Mouse (Mus musculus): ENCODE results near the gene Bod1l. TPM values are rescaled to one million over a fixed set of nuclear protein-coding genes. Genes with fewer than 3 reads are reported as not detected.

Gene Bod1l
- polyA plus RNA-seq, 1 experiment: 4.7 TPM

DNA sequence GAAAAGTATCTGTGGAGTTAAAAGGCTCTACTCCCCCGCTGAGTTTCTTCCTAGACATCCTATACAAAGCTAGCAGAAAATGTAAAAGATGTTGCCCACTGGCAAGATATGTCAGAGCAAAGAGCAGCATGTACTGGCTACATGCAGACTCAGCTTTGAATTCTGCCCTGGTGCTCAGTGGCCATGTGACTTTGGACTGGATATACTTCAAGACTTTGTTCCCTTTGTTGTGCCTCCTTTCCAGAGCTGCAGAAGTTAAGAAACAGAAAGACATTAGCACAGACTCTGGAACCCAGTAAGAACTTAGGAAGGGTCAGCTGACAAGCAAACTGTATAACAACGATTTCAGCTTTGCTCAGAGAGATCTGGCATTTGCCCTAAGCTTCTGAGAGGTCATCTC is 14.0 kb downstream of the Bod1l start:
- Histone ChIP-seq H3K27ac (ENCODE audit: control insufficient read depth, insufficient read depth, low read depth, low read length) (no peak overlapping the region), H3K36me3 (ENCODE audit: control insufficient read depth, insufficient read depth, low read length) (peaks cover 3% of the 10 kb centered on the region; the same call in 1 of the 2 replicates)
- TF ChIP-seq CTCF (IDR thresholded peaks at IDR 0.05; ENCODE audit: control insufficient read depth, insufficient read depth, insufficient replicate concordance, low read depth, low read length) (no peak), POLR2A (IDR thresholded peaks at IDR 0.05; ENCODE audit: control insufficient read depth, low read depth, low read length) (no peak)

GRCm38 (mm10) chr5:41821158-41821557 is 23.0 kb downstream of the Bod1l start:
- Histone ChIP-seq H3K27me3 (ENCODE audit: control insufficient read depth, insufficient read depth, low read length) (no peaks in the 10 kb centered on the region), H3K27ac (ENCODE audit: control insufficient read depth, insufficient read depth, low read depth, low read length) (no peak overlapping the region), H3K36me3 (ENCODE audit: control insufficient read depth, insufficient read depth, low read length) (peaks cover 3% of the 10 kb centered on the region; the same call in 1 of the 2 replicates), H3K4me1 (ENCODE audit: control insufficient read depth, insufficient read depth, low read length) (no peaks in the 10 kb centered on the region), H3K4me3 (ENCODE audit: control insufficient read depth, low read depth, low read length) (no peak overlapping the region)
- TF ChIP-seq POLR2A (IDR thresholded peaks at IDR 0.05; ENCODE audit: control insufficient read depth, low read depth, low read length) (no peak), CTCF (IDR thresholded peaks at IDR 0.05; ENCODE audit: control insufficient read depth, insufficient read depth, insufficient replicate concordance, low read depth, low read length) (no peak)

More for the DNA sequence above, 14.0 kb downstream of the Bod1l start:
- Histone ChIP-seq H3K4me1 (ENCODE audit: control insufficient read depth, insufficient read depth, low read length) (no peaks in the 10 kb centered on the region), H3K27me3 (ENCODE audit: control insufficient read depth, insufficient read depth, low read length) (no peaks in the 10 kb centered on the region), H3K4me3 (ENCODE audit: control insufficient read depth, low read depth, low read length) (no peak overlapping the region)

DNA sequence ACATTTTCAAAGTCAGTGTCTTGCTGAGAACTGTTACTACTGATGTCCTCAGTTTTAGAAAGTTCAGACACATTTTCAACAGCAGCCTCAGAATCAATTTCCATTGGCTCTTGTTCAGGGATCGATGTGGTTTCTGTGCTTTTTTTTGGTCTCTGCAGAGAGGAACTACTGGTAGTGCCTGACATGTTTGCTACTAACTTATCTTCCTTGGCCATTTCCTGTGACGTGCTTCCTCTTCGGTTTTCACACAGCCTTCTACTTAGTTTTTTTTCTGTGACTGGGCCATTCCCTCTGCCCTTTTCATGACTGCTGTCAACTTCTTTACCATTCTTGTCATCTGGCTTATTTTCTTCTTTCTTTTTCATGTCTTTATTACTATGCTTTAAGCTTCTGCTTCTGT is 23.6 kb downstream of the Bod1l start:
- no peak overlapping the region for H3K27ac ChIP-seq (ENCODE audit: control insufficient read depth, insufficient read depth, low read depth, low read length)
- no peaks in the 10 kb centered on the region for H3K4me1 ChIP-seq (ENCODE audit: control insufficient read depth, insufficient read depth, low read length)
- peaks cover 3% of the 10 kb centered on the region; the same call in 1 of the 2 replicates for H3K36me3 ChIP-seq (ENCODE audit: control insufficient read depth, insufficient read depth, low read length)

GRCm38 (mm10) chr5:41812516-41812915 is 31.6 kb downstream of the Bod1l start:
- H3K4me1 ChIP-seq (ENCODE audit: control insufficient read depth, insufficient read depth, low read length): no peaks in the 10 kb centered on the region
- no peak overlapping the region for H3K4me3 ChIP-seq (ENCODE audit: control insufficient read depth, low read depth, low read length)
- H3K27me3 ChIP-seq (ENCODE audit: control insufficient read depth, insufficient read depth, low read length): no peaks in the 10 kb centered on the region
- H3K27ac ChIP-seq (ENCODE audit: control insufficient read depth, insufficient read depth, low read depth, low read length): no peak overlapping the region
- TF ChIP-seq CTCF (IDR thresholded peaks at IDR 0.05; ENCODE audit: control insufficient read depth, insufficient read depth, insufficient replicate concordance, low read depth, low read length) (no peak), POLR2A (IDR thresholded peaks at IDR 0.05; ENCODE audit: control insufficient read depth, low read depth, low read length) (no peak)
- peaks cover 2% of the 10 kb centered on the region; the same call in 1 of the 2 replicates for H3K36me3 ChIP-seq (ENCODE audit: control insufficient read depth, insufficient read depth, low read length)

More for the DNA sequence above, 23.6 kb downstream of the Bod1l start:
- Histone ChIP-seq H3K27me3 (ENCODE audit: control insufficient read depth, insufficient read depth, low read length) (no peaks in the 10 kb centered on the region), H3K4me3 (ENCODE audit: control insufficient read depth, low read depth, low read length) (no peak overlapping the region)
- no peak for TF ChIP-seq CTCF (IDR thresholded peaks at IDR 0.05; ENCODE audit: control insufficient read depth, insufficient read depth, insufficient replicate concordance, low read depth, low read length)
- TF ChIP-seq POLR2A (IDR thresholded peaks at IDR 0.05; ENCODE audit: control insufficient read depth, low read depth, low read length): no peak

- Histone ChIP-seq H3K4me1 (ENCODE audit: control insufficient read depth, insufficient read depth, low read length) (no peaks in the 10 kb centered on the region), H3K27ac (ENCODE audit: control insufficient read depth, insufficient read depth, low read depth, low read length) (no peak overlapping the region), H3K36me3 (ENCODE audit: control insufficient read depth, insufficient read depth, low read length) (peaks cover 2% of the 10 kb centered on the region; the same call in 1 of the 2 replicates), H3K27me3 (ENCODE audit: control insufficient read depth, insufficient read depth, low read length) (no peaks in the 10 kb centered on the region), H3K4me3 (ENCODE audit: control insufficient read depth, low read depth, low read length) (no peak overlapping the region)
- TF ChIP-seq POLR2A (IDR thresholded peaks at IDR 0.05; ENCODE audit: control insufficient read depth, low read depth, low read length) (no peak), CTCF (IDR thresholded peaks at IDR 0.05; ENCODE audit: control insufficient read depth, insufficient read depth, insufficient replicate concordance, low read depth, low read length) (no peak)
These were observed 32.8 kb downstream of the Bod1l start for GRCm38 (mm10) chr5:41811279-41811678.

- peaks cover 1% of the 10 kb centered on the region; the same call in 1 of the 2 replicates for H3K36me3 ChIP-seq (ENCODE audit: control insufficient read depth, insufficient read depth, low read length)
- H3K27ac ChIP-seq (ENCODE audit: control insufficient read depth, insufficient read depth, low read depth, low read length): no peak overlapping the region
- no peaks in the 10 kb centered on the region for H3K27me3 ChIP-seq (ENCODE audit: control insufficient read depth, insufficient read depth, low read length)
- H3K4me1 ChIP-seq (ENCODE audit: control insufficient read depth, insufficient read depth, low read length): no peaks in the 10 kb centered on the region
- no peak overlapping the region for H3K4me3 ChIP-seq (ENCODE audit: control insufficient read depth, low read depth, low read length)
- no peak for TF ChIP-seq POLR2A (IDR thresholded peaks at IDR 0.05; ENCODE audit: control insufficient read depth, low read depth, low read length)
- no peak for TF ChIP-seq CTCF (IDR thresholded peaks at IDR 0.05; ENCODE audit: control insufficient read depth, insufficient read depth, insufficient replicate concordance, low read depth, low read length)
These were observed 36.7 kb downstream of the Bod1l start for GRCm38 (mm10) chr5:41807383-41807782.

- no peaks in the 10 kb centered on the region for H3K36me3 ChIP-seq (ENCODE audit: control insufficient read depth, insufficient read depth, low read length)
- no peak for TF ChIP-seq CTCF (IDR thresholded peaks at IDR 0.05; ENCODE audit: control insufficient read depth, insufficient read depth, insufficient replicate concordance, low read depth, low read length)
- no peak for TF ChIP-seq POLR2A (IDR thresholded peaks at IDR 0.05; ENCODE audit: control insufficient read depth, low read depth, low read length)
These were observed 37.9 kb downstream of the Bod1l start for GRCm38 (mm10) chr5:41806176-41806575.

More at GRCm38 (mm10) chr5:41806176-41806575, 37.9 kb downstream of the Bod1l start:
- Histone ChIP-seq H3K4me1 (ENCODE audit: control insufficient read depth, insufficient read depth, low read length) (no peaks in the 10 kb centered on the region), H3K27ac (ENCODE audit: control insufficient read depth, insufficient read depth, low read depth, low read length) (no peak overlapping the region), H3K4me3 (ENCODE audit: control insufficient read depth, low read depth, low read length) (no peak overlapping the region), H3K27me3 (ENCODE audit: control insufficient read depth, insufficient read depth, low read length) (no peaks in the 10 kb centered on the region)
